Mouse (Mus musculus) urinary bladder, adult 18-20 months (tissue): ENCODE measurements at regions not wholly inside any gene's neighbourhood (a gene's known extent, or its start where the extent isn't known, plus 50 kb on each side); places are given as distances from the start of the nearest gene placed in this dataset.

ENCODE experiments used
- DNase-seq, 2 experiments: peaks; one replicate each; pipeline ENCODE4 v3.0.0; 2022; ENCODE audit warnings: low spot score in 2 of 2, mixed read lengths in 2 of 2

- DNase-seq, result no peak
Observed at GRCm38 (mm10) chr1:88809756-88810155, 107.7 kb upstream of the Arl4c start.

DNA sequence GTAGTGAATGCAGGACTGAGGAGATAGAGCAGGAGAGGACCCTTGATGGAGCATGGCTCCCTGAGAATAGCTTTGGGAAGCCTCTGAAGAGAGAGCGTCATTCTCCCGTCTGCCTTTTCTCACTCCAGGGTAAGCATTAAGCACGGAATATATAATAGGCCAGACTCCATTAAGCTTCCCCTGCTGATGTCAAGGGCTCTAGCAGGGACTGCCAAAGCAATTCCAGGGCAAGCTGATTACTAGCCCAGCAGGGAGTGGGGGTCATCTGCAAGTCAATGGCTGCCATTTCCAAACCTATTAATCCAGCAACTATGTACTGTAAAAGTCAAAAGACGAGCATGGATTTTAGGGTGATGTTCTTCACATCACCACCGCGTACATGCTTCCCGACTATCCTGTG lies 111.2 kb upstream of the Arl4c start:
- DNase-seq, result no peak

DNA sequence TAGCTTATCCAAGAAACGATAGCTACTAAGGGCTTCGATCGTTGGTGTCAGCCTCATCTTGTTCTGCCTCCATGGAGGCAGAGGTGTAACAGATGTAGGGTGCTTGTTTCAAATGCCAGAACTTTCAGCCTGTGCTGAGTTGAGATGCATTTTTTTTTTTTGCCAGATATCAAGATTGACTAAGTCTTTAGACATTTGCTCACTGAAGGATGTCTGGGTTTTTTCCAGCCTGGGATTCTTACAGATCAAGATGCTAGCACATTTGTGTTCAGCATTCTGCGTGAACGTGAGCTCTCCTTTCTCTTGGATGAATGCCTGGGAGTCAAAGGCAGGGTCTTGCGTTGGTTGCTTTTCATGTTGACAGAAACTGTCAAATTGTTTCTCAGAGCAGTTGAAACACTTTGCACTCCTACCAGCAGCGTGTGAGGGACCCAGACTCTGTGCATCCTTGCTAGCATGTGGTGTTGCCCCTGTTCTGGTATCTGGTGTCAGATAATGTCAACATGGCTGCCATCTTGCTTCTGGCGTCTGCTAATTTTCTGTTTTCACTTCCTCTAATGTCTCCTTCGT lies 114.4 kb upstream of the Arl4c start:
- DNase-seq, result no peak

GRCm38 (mm10) chr1:88825215-88825614 lies 123.2 kb upstream of the Arl4c start:
- DNase-seq, result no peak

DNA sequence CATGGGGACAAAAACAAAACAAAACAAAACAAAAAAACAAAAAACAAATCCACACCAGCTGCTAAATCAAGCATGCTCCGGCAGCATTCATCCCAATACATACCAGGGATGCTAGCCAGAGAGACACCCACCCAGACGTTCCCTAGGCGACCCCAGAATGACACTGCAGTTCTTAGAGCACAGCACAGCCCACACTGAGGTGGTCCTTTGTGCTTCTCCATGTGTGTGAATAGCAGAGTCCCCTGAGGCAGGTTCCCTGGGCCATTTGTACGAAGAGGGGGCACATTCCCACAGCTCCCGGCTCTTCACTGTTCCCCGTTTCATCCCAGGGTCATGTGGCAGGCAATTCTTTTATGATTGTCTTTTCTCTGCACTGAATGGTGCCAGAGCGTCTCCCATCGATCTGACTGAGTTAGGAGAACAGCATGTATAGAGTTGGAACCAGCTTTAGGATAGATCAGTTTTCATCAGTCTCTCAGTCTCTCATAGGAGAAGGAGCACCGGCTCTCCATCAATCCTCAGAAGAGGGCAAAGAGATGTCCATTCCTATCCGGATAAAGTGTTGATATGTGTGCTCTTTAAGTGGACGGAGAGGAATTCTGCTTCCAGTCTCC lies 136.7 kb upstream of the Arl4c start:
- DNase-seq, result no peak

DNA sequence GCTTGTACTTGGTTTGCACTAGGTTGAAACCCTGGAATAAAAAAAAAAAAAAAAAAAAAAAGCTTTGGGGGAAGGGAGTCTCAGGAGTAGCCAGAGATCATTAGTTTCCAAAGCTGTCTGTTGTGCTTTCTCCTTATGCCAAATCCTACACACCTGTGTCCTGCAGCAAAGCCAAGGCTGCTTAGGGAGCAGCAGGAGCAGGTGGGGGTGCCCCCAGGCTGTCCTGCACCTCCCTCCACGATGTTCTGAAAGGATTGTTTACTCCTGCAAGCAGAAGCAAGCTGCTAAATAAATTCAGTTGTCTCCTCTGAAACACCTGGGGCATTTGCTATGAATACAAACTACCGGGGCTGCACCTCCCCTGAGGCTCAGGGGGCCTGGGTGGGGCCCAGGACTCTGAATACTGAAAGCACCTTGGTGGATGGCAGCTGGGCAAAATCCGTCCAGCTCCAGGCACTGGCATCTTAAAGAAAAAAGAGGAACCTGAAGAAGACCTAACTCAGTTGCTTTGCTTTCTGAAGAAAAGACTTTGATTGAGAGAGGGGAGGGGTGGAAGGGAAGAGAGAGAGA lies 137.5 kb upstream of the Arl4c start:
- no peak for DNase-seq

DNA sequence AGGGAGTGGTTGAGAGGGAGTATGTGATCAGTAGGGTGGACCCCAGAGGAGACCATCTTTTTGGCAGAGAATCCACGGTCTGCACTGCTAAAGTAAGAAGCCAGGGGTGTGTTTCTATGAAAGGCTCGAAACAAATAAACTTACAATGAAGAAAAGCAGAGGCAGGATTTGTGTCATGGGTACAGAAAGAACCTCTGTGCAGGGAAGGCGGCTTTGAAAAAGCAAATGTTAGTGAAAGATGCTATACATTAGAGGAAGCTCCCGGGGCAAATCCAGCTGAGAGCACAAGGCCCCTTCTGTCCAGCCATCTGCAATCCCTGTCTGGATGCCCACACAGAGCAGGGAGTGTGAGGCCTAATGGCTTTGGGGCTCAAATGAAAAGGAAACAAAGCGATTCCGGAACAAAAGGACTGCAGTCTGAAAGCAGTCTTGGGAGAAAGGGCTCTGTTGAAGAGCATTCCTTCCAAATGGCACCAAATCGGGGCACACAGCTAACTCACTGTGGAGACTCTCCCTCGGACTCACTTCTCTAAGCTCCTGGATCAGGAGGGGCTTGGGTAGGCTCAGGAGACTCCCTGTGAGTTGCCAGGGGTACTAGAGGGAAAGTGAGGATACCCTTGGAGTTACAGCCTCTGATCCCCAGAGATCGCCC lies 138.1 kb upstream of the Arl4c start:
- no peak for DNase-seq

DNA sequence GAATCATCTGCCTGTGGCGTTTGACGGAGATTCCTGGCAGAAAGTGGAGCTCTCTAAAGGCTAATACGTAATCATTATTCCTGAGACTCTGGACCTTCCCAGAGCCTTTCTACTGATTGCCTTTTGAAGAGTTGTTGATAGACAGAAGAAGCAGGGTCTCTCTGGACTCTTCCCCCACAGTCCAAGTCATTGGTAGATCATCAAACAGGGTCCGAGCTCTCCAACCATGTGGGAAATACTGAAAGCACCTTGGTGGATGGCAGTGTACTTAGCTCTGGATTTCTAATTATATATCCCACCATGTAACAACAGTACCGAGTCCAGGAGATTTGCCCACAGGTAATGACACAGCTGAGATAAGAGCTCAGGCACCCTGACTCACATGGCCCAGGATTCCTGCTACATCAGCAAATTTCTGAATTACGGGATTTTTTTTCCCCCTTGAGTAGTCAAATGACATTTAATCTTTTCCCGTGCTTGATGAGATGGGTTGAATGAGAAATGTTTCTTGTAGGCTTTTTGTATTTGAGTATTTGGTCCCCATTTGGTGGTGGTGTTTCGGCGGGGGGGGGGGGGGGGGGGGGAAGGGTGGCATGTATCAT lies 139.1 kb upstream of the Arl4c start:
- no peak for DNase-seq

GRCm38 (mm10) chr1:88847333-88848091 lies 145.5 kb upstream of the Arl4c start:
- no peak for DNase-seq

DNA sequence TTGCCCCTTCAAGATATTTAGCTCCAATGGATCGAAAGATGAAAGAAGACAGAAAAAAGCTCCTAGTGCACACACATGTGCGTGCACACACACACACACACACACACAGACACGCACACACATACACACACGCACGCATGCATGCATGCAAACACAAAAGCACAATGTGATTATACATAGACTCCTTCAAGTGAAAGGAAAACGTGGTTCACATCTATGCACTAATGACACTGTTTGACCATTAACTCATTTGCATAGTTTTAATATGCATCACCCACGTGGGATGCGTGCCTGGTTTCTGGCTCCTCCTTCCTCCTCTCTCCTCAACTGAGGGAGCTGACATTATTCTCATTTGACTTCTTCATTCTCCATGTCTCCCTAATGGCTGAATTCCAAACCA lies 146.2 kb upstream of the Arl4c start:
- DNase-seq, result no peak

DNA sequence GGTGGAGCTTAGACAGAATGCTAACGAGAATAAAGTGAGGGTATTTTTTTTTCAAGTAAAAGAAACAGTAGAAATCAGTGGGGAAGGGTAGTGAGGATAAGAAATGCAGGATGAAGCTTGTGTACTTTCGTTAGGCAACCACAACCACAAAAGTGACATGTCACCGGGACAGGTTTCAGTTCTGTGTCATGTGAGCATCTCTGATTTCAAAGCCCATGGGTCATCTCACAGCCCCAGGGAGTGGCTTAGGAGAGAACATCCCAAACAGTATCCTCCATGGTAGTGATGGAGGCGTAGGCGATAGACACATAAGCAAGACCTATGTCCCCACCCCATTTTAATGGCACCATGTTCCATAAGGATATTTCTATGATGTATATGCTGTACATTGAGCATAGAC lies 147.4 kb upstream of the Arl4c start:
- no peak for DNase-seq

DNA sequence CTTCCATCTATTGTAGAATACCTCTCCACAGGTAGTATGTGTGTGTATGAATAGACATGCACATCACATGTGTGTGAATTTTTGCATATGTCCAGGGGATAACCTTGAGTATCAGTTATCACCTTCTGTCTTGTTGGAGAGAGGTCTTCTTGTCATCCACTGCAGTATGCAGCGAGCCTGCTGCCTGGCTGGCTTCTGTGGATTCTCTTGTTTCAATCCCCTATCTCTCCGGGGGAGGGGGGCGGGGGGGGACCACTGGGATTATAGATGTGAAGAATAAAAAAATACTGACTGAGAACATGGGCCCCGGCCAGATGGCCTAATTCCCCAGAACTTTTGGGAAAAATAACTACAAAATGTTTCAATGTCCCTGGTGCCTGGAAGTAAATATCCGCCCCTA lies 149.9 kb upstream of the Arl4c start:
- DNase-seq, result no peak

DNA sequence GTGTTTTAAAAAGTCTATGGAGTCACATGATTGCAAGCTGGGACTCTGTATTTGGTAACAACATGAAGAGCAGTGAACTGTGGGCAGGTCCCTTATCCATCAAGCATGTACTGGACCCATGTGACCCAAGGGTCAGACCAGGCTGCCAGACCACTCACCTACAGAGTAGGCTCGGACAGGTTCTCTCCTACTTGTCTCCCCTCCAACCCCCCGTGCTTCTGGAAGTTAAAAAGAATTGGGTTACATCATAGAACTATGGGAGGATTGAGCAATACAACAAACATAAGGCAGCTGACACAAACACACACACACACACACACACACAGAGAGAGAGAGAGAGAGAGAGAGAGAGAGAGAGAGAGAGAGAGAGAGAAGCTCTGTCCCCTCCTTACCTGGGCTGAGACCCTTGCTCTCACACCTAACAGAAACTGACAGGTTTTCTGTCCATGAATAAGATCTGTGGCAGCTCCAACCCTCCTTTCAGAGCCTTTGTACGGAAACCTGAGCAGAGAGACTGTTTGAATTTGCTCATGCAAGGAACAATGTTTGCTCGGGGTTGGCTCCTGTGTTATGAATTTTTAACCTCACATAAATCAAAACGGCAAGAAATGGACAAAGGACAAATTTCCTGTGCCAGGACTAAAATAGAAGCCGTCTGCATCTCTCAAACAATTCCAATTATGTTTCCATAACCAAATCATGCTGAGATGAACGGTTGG lies 159.0 kb upstream of the Arl4c start:
- DNase-seq, result peak in 1 of 2 experiments; percentile 5

DNA sequence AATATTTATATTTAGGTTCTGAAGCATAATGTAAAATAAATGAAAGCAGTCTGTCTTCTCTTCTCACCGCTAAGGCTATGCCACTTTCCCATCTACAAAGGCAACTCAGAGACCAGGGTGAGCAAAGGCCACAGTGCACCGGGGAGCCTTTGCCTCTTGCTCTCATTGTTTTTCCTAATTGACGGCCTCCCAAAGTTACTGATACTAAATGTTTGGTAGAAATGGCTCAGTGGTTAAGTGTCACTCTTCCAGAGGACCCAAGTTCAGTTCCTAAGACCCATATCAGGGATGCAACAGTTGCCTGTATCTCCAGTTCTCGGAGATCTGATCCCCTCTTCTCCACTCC lies 159.5 kb upstream of the Arl4c start:
- DNase-seq, result no peak

- no peak for DNase-seq
Observed at GRCm38 (mm10) chr1:88865436-88865835, 163.4 kb upstream of the Arl4c start.

GRCm38 (mm10) chr1:88866571-88866970 lies 164.6 kb upstream of the Arl4c start:
- no peak for DNase-seq

GRCm38 (mm10) chr1:88867138-88867537 lies 165.1 kb upstream of the Arl4c start:
- no peak for DNase-seq

DNA sequence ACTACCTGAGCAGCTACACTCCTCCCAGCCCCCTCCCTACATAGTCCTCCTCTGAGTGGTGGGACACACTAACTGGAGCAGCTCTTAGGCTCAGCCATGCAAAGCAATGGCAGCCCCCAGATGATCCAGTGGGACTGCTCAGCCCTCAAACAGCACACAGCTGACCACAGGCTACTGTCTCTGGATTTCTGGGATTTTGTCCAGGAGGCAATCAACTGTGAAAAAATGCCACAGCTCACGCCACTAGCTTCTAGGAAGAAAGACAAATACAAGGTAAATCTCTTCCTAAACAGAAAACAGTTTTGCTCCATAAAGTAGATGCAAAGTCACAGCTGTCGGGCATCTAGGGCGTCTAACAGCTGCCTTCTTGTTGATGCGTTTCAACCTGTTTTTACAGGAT lies 167.9 kb upstream of the Arl4c start:
- DNase-seq, result no peak

- no peak for DNase-seq
Observed at GRCm38 (mm10) chr1:88875356-88875755, 173.3 kb upstream of the Arl4c start.

GRCm38 (mm10) chr1:88877441-88877840 lies 175.4 kb upstream of the Arl4c start:
- DNase-seq, result no peak

DNA sequence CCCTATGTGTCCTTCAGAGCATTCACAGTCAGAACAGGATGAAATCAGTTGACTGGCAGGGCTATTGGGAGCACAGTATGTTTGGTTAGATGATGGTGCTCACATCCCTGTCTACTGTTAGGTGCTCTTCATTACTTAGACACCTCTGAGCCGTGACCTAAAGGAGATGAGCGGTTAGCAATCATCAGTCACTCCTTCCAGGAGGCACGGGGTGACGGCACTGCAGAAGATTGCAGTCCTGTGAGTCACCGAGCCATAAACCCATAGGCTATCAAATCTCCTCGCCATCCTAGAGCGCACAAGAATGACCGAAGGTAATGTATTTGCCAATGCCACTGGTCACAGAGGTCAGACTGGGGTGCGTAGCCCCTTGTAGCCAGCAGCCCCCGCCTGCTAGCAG lies 176.8 kb upstream of the Arl4c start:
- DNase-seq, result no peak

GRCm38 (mm10) chr1:88879367-88879766 lies 177.3 kb upstream of the Arl4c start:
- no peak for DNase-seq
